Mouse (Mus musculus) heart, adult 2 months (tissue): ENCODE data around the gene Vps13d. TPM values are rescaled to one million over a fixed set of nuclear protein-coding genes. Genes with fewer than 3 reads are reported as not detected.

Experiments used
- DNase-seq, 2 experiments: peaks; one replicate each; pipeline ENCODE4 v3.0.0; 2021
- H3K27ac ChIP-seq: fragments of 200-600 bp; 2 replicates; pipeline ENCODE4 v1.8.1; 2022
- H3K27me3 ChIP-seq: fragments of 200-500 bp; 2 replicates; pipeline ENCODE4 v1.6.1; 2012; ENCODE audit warnings: mild to moderate bottlenecking, low read length, inconsistent platforms, mixed read lengths; ENCODE audit not compliant: control insufficient read depth, insufficient read depth
- H3K36me3 ChIP-seq: fragments of 200-500 bp; 2 replicates; pipeline ENCODE4 v1.6.1; 2012; ENCODE audit warnings: low read length, inconsistent platforms; ENCODE audit not compliant: control insufficient read depth, insufficient read depth
- H3K4me1 ChIP-seq: fragments of 200-500 bp; 2 replicates; pipeline ENCODE4 v1.6.1; 2011; ENCODE audit warnings: low read length; ENCODE audit not compliant: control insufficient read depth, insufficient read depth
- H3K4me3 ChIP-seq: fragments of 200-600 bp; 2 replicates; pipeline ENCODE4 v1.8.1; 2022
- H3K79me2 ChIP-seq: fragments of 200-500 bp; replicated peaks from 2 replicates; pipeline ENCODE4 v1.6.1; 2012; ENCODE audit warnings: mild to moderate bottlenecking, inconsistent platforms, low read length, moderate library complexity, mixed read lengths; ENCODE audit not compliant: control insufficient read depth, insufficient read depth
- H3K9ac ChIP-seq: fragments of 200-500 bp; 2 replicates; pipeline ENCODE4 v1.6.1; 2012; ENCODE audit warnings: low read depth, mild to moderate bottlenecking, control low read depth, inconsistent platforms, low read length, mixed read lengths
- CTCF ChIP-seq: fragments of 200-600 bp; IDR thresholded peaks from 2 replicates; pipeline ENCODE4 v1.8.1; 2022; ENCODE audit warnings: antibody characterized with exemption, mild to moderate bottlenecking, moderate library complexity
- EP300 ChIP-seq: fragments of 200-500 bp; IDR thresholded peaks from 2 replicates; pipeline ENCODE4 v1.6.1; 2011; ENCODE audit warnings: low read depth, low read length, control low read depth; ENCODE audit not compliant: insufficient read depth
- POLR2A ChIP-seq: fragments of 200-500 bp; IDR thresholded peaks from 2 replicates; pipeline ENCODE4 v1.6.1; 2011; ENCODE audit warnings: mild to moderate bottlenecking, low read depth, low read length, control low read depth; ENCODE audit not compliant: insufficient read depth
- WGBS: fragments of 180-500 bp; shearing (Covaris S2); methylation state at CpG from one replicate; pipeline ENCODE4 v1.1.7; 2018; 5-methylcytosine and 5-hydroxymethylcytosine counted together
- intact Hi-C: fragments of 180-260 bp; cut with DNase I; formaldehyde crosslinking; loops from one replicate; pipeline ENCODE4 v1.15.1; 2025
- polyA plus RNA-seq: library from polyadenylated mRNA; depleted of rRNA; stranded (reverse); fragments of >200 nt; gene quantifications from 2 replicates; pipeline ENCODE4 v1.2.3, GENCODE M21; 2012
- total RNA-seq, 2 experiments: library from RNA; stranded (reverse); gene quantifications; 2 replicates each; pipeline ENCODE4 v1.2.3; 2021

Vps13d gene
- total and polyA plus RNA-seq, 3 experiments: 24.8 to 77.1 (median 65.8) TPM

DNA sequence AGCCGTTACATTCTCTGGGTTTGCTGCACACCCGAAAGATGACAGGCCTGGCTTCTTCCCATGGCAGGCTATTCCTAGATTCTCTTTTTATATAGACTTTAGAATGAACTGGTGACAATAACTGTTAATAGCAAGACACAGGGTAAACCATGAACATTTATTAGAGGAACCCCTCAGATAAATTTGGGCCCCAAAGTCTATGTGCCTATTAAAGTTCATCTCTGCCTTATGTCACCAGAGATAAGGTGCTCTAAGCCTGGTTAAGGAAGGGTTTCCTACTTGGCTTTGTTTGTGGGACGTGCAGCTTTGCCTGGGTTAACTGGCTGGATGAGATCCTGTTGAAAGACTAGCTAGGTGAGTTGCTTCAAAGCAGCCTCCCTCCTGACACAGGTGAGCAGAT lies 159.4 kb downstream of the Vps13d start:
- DNase-seq: no peak
- intact Hi-C loops: no loop called here
- peaks cover 39% of the 10 kb centered on the region for H3K4me1 ChIP-seq
- H3K4me3 ChIP-seq: no peak overlapping the region
- H3K27ac ChIP-seq: peak overlapping the region; percentile 51
- peaks cover 54% of the 10 kb centered on the region for H3K36me3 ChIP-seq
- no peaks in the 10 kb centered on the region for H3K27me3 ChIP-seq
- H3K79me2 ChIP-seq: no peaks in the 10 kb centered on the region
- H3K9ac ChIP-seq: no peak overlapping the region
- TF ChIP-seq EP300: no peak
- no peak for TF ChIP-seq CTCF
- no peak for TF ChIP-seq POLR2A
- 54% methylated on average over 3 of the region's 3 CpGs for WGBS

DNA sequence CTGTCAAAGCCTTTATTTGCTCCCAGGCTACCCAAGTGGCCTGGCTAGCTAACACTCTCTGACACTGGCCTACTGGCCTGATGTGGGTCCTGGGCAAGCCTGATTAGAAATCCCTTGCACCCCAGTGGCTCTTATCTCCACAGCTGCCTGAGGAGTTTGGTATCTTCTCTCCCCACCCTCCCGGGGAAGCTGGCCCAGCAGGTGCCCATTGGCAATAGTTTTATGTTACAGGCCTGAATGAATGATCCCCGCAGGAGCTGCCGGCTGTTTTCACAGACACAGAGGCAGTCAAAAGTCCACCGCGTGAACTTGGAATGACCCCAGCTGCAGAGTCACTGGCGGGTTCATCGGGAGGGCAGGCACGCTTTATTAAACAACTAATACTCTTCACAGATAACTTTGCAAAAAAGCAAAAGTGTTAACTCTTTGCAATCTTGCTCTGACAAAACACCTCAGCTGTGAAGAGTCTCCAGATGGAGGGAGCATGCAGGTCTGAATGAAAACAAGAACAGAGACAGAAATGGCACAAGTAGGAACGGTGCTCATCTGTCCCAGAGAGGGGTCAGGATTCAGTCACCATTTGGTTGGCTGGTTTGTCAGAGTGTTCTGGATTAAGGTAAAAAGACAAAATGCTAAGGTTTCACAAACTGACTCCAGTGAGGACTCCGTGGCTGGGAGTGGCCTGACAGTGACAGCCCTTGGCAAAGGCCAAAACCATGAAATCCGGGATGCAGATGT lies 160.1 kb downstream of the Vps13d start:
- Histone ChIP-seq H3K79me2 (no peaks in the 10 kb centered on the region), H3K4me1 (peaks cover 39% of the 10 kb centered on the region), H3K9ac (peak overlapping the region; percentile 35; the same call in 1 of the 2 replicates), H3K27ac (peak overlapping the region; percentile 51), H3K4me3 (no peak overlapping the region), H3K27me3 (no peaks in the 10 kb centered on the region), H3K36me3 (peaks cover 53% of the 10 kb centered on the region)
- intact Hi-C loops: no loop called here
- WGBS: 18% methylated on average over 11 of the region's 11 CpGs
- peak; percentile 56 to 61 for DNase-seq
- TF ChIP-seq EP300: no peak
- TF ChIP-seq POLR2A: no peak
- no peak for TF ChIP-seq CTCF

DNA sequence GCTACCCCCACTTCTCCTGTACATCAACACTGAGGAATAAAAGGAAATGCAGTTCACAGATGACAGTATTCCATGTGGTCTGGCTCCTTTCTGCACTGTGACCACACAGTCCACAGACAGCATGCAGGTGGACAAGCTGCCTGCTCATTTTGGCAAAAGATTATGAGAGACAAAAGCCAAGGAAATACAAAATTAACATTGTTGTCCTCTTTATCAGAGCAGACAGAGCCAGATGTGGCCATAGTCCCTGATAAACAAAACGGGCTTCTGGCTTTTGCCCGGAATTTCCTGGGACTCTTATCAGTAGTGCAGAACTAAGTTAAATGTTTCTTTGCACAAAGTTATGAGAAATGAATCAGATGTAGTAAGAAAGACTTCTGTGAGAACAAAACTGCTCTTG lies 161.4 kb downstream of the Vps13d start:
- Histone ChIP-seq H3K27ac (peak overlapping the region; percentile 51), H3K4me3 (no peak overlapping the region), H3K36me3 (peaks cover 49% of the 10 kb centered on the region), H3K27me3 (no peaks in the 10 kb centered on the region), H3K4me1 (peaks cover 37% of the 10 kb centered on the region), H3K79me2 (no peaks in the 10 kb centered on the region), H3K9ac (no peak overlapping the region)
- 0 out of 2 replicates have a peak, but pooled peaks have one; percentile 13 for TF ChIP-seq POLR2A
- TF ChIP-seq EP300: 0 out of 2 replicates have a peak, but pooled peaks have one; percentile 44
- TF ChIP-seq CTCF: no peak
- WGBS: 10% methylated on average over 2 of the region's 2 CpGs
- DNase-seq: no peak
- intact Hi-C loops: no loop called here

DNA sequence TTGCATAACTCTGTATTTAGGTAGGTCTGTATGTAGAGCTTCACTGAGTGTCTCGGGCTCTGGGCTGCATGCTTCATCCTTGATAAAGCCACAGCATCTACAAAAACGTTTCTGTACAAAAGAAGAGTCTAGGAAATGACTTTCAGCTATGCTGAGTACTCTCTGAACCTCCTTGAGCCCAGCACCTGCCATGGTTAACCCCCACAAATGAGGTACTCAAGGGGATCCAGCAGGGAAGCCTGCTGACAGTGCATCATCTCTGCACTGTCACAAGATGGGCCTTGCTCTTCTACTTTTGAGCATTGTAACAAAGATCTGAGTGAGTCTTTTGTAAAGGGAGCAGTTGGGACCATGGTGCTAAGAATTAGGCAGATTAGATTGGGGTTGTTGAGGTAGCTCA lies 162.2 kb downstream of the Vps13d start:
- H3K9ac ChIP-seq: peak overlapping the region; percentile 7; the same call in 1 of the 2 replicates
- WGBS: 63% methylated on average over 2 of the region's 2 CpGs
- H3K4me1 ChIP-seq: peaks cover 33% of the 10 kb centered on the region
- no peak for DNase-seq
- H3K79me2 ChIP-seq: no peaks in the 10 kb centered on the region
- H3K36me3 ChIP-seq: peaks cover 44% of the 10 kb centered on the region
- no peak overlapping the region; the same call in 1 of the 2 replicates for H3K27ac ChIP-seq
- no peak overlapping the region for H3K4me3 ChIP-seq
- TF ChIP-seq CTCF (no peak), EP300 (no peak), POLR2A (no peak)
- H3K27me3 ChIP-seq: no peaks in the 10 kb centered on the region
- intact Hi-C loops: no loop called here

DNA sequence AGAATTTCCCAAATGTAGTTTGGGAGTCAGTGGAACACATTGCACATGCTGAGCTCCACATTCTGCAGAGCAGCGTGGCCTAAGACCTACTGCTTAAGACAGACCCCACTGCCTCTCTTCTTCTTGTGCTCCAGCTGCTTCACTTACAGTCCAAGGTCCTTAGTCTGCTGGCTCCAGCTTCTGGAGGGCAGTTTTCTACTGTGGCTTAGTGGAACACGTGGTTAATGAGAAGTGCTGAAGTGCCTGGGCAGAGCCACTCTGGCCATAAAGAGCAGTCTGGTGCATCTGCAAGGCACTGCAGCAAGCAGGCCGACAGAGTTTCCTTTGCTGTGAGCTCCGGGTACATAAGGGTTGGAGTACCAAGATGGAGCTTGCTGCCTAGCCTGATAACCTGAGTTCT lies 163.3 kb downstream of the Vps13d start:
- no peak overlapping the region for H3K4me3 ChIP-seq
- intact Hi-C loops: no loop called here
- no peaks in the 10 kb centered on the region for H3K27me3 ChIP-seq
- no peak for DNase-seq
- 62% methylated on average over 4 of the region's 4 CpGs for WGBS
- no peaks in the 10 kb centered on the region for H3K79me2 ChIP-seq
- H3K36me3 ChIP-seq: peaks cover 41% of the 10 kb centered on the region
- H3K27ac ChIP-seq: no peak overlapping the region; the same call in 1 of the 2 replicates
- TF ChIP-seq EP300: no peak
- TF ChIP-seq CTCF: no peak
- TF ChIP-seq POLR2A: no peak
- no peak overlapping the region for H3K9ac ChIP-seq
- peaks cover 32% of the 10 kb centered on the region for H3K4me1 ChIP-seq

DNA sequence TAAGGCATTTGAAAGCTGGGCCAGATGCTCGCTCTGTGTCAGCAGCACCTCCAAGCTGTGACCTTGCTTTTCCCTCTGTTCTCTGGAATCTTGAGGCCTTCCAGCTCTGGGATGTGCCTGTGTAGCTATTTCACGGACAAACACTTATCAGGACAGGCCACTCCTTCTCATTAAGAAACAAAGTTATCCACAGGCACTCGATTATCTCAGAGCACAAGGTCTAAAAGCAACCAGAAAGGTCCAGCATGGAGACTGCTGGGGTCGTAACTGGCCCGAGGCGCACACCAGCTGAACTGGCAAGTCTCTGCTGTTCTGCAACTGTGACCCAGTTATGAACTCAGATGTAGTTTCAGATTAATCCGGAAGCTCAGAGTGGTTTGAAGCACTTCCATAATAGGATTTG lies 168.4 kb downstream of the Vps13d start:
- Histone ChIP-seq H3K27ac (peak overlapping the region; percentile 72), H3K27me3 (no peaks in the 10 kb centered on the region), H3K4me3 (no peak overlapping the region), H3K4me1 (peaks cover 24% of the 10 kb centered on the region), H3K79me2 (no peaks in the 10 kb centered on the region), H3K36me3 (peaks cover 17% of the 10 kb centered on the region), H3K9ac (no peak overlapping the region)
- peak; percentile 56 to 63 for DNase-seq
- no peak for TF ChIP-seq CTCF
- peak; percentile 56; the same call in 1 of the 2 replicates for TF ChIP-seq EP300
- TF ChIP-seq POLR2A: no peak
- WGBS: 20% methylated on average over 7 of the region's 7 CpGs
- intact Hi-C loops: no loop called here
